Mouse (Mus musculus): Measurements from ENCODE around the gene Krt1. TPM values are rescaled to one million over a fixed set of nuclear protein-coding genes. Genes with fewer than 3 reads are reported as not detected.

The Krt1 gene
- polyA plus RNA-seq, 1 experiment from 2014 or later: 54.6 TPM

DNA sequence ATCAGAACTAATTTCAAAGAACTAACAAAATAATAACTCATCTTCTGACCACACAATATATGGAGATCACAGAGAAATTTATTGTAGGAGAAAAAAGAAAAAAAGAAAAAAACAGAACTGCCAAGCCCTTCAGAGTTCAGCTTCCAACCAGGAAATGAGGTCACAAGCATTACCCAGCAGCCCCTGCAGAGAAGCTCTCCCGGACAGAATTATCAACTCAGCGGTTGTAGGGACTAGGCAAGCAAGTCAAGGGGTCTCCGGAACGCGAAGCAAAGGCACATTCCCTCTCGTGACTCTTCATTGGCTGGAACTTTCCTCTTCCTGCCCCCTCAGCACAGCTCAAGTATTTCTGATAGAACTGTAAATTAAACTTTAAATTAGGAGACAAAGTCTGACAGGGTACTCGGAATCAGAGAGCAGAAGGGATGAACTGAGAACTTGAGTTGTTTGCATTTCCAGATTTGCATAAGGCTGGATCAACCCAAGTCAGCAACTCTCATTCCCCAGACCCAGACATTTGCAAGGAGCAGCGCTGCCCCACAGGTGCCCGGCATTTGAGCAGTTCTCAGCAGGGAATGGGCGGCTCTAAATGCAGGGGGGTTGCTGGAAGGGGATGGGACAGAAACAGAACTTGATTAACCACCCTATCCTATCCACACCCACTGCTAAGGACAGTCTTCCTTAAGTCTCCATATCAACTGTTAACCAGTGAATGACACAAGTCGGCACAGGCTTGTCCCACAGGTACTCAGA is 8.3 kb upstream of the Krt1 start:
- peak overlapping the region; percentile 84 for H3K4me2 ChIP-seq
- 7% methylated on average over 11 of the region's 11 CpGs for WGBS
- no peak overlapping the region for H3K27ac ChIP-seq
- H3K4me1 ChIP-seq: peaks cover 33% of the 10 kb centered on the region
- H3K4me3 ChIP-seq: peak overlapping the region; percentile 48
- H3K27me3 ChIP-seq: peaks cover 83% of the 10 kb centered on the region
- ATAC-seq (ENCODE audit: insufficient number of reproducible peaks, insufficient read depth, low FRiP score, low TSS enrichment, low read depth): no peak
- H3K9me3 ChIP-seq: no peaks in the 10 kb centered on the region
- no peaks in the 10 kb centered on the region for H3K36me3 ChIP-seq
- H3K9ac ChIP-seq: peak overlapping the region; percentile 66; the same call in 1 of the 2 replicates

DNA sequence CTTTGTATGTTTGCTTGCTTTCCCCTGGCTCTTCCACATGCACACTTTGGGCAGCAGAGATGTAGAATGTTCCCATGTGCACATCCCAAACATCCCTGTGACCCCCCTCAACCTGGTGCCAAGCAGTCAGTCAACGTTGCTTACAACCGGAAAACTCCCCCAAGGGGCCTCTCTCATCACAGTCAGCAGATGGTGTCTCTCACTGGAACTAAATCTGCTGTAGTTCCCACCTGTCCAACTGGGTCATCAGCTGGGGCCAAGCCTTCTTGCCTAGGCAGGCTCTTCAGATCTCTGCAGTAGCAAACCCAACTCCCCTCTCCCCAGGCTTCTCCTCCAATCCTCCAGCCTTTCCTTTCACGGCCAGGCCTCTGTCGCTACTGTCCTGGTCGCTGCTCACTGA is 6.1 kb upstream of the Krt1 start:
- Histone ChIP-seq H3K4me3 (no peak overlapping the region), H3K9me3 (no peaks in the 10 kb centered on the region), H3K27ac (no peak overlapping the region), H3K4me1 (peaks cover 41% of the 10 kb centered on the region), H3K9ac (no peak overlapping the region), H3K27me3 (peaks cover 77% of the 10 kb centered on the region), H3K4me2 (no peak overlapping the region), H3K36me3 (no peaks in the 10 kb centered on the region)
- no peak for ATAC-seq (ENCODE audit: insufficient number of reproducible peaks, insufficient read depth, low FRiP score, low TSS enrichment, low read depth)
- WGBS: 63% methylated on average over 5 of the region's 5 CpGs

DNA sequence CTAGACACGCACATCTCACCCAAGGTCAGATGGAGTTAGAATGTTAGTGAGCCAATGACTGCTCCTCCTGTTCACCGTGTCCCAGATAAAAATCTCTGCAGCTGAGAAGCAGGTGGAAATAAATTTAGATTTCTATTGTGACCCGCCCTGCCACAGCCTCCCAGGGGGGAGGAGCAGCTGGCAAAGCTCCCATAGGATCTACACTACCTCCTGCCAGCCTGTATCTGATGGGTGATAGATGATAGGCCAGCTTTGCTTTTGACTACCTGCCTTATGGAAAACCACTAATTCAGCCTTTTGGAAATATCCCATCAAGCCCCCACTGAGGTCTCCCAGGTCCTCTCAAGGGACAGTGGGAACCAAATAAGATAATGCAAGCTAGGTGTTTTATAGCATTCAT is 5.1 kb upstream of the Krt1 start:
- Histone ChIP-seq H3K36me3 (no peaks in the 10 kb centered on the region), H3K4me3 (no peak overlapping the region), H3K4me2 (no peak overlapping the region), H3K9me3 (no peaks in the 10 kb centered on the region), H3K27me3 (peaks cover 67% of the 10 kb centered on the region), H3K9ac (no peak overlapping the region), H3K27ac (no peak overlapping the region; the same call in 1 of the 2 replicates), H3K4me1 (peaks cover 41% of the 10 kb centered on the region)
- 67% methylated on average over 3 of the region's 3 CpGs for WGBS
- no peak for ATAC-seq (ENCODE audit: insufficient number of reproducible peaks, insufficient read depth, low FRiP score, low TSS enrichment, low read depth)

DNA sequence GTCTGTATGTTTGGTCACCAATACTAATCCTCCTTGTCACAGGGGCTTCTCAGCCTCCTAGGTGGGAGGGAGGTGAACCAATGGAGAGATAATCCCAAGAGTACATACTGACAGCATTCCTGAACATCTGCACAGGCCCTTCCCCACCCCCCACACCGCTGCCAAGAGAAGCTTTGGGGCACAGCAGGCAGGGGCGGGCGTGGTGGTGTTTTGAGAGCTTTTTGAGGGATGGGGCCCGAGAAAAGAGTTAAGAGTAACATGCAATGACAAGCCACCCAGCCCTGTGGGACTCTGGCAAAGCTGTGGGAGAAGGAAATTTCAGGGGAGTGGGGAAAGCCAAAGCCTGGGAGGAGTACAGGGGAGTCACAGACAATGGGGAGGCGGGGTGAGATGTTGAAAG is 3.7 kb upstream of the Krt1 start:
- no peak for ATAC-seq (ENCODE audit: insufficient number of reproducible peaks, insufficient read depth, low FRiP score, low TSS enrichment, low read depth)

DNA sequence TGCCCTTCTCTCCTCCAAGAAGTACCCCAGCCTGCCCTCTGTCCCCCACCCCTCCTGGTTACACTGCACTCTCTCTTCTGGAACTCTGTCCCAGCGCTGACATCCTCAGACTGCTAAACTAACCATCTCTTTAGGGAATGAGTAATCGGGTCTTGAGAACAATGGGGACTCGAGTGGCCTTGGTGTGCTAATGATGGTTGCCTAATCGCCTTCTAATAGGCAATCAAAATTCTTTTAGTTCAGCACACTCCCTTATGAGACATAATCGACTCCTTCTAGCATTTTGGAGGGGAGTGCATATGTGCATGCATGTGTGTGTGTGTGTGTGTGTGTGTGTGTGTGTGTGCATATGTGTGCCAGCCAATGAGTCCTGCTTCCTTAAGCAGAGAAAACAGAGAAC is 2.0 kb upstream of the Krt1 start:
- peaks cover 43% of the 10 kb centered on the region for H3K27me3 ChIP-seq

More for the DNA sequence above, 3.7 kb upstream of the Krt1 start:
- Histone ChIP-seq H3K4me2 (no peak overlapping the region), H3K4me1 (peaks cover 32% of the 10 kb centered on the region), H3K27ac (peak overlapping the region; percentile 60; the same call in 1 of the 2 replicates), H3K4me3 (no peak overlapping the region), H3K36me3 (no peaks in the 10 kb centered on the region), H3K27me3 (peaks cover 56% of the 10 kb centered on the region), H3K9me3 (no peaks in the 10 kb centered on the region), H3K9ac (0 out of 2 replicates have a peak overlapping the region, but pooled peaks have one; percentile 27)
- 12% methylated on average over 5 of the region's 5 CpGs for WGBS

DNA sequence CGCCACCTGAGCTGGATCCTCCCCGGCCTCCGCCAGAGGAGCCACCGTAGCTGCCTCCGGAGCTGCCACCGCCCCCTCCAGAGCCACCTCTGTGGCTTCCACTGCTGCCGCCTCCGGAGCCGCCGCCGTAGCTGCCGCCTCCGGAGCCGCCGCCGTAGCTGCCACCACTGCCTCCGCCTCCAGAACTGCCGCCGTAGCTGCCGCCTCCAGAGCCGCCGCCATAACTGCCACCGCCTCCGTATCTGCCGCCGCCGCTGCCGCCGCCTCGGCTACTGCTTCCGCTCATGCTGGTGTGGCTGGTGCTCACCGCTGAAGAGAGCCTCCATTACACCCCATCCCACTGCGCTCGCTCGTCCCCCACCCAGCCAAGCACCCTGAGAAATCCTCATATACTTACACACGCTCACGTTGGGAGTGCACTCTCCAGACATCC is 4.6 kb downstream of the Krt1 start:
- ATAC-seq (ENCODE audit: insufficient number of reproducible peaks, insufficient read depth, low FRiP score, low TSS enrichment, low read depth): no peak
- Histone ChIP-seq H3K27ac (peak overlapping the region; percentile 11; the same call in 1 of the 2 replicates), H3K27me3 (peaks cover 41% of the 10 kb centered on the region)

More for the DNA sequence above, 2.0 kb upstream of the Krt1 start:
- WGBS: 34% methylated on average over 5 of the region's 5 CpGs
- Histone ChIP-seq H3K36me3 (no peaks in the 10 kb centered on the region), H3K9me3 (no peaks in the 10 kb centered on the region), H3K9ac (no peak overlapping the region), H3K4me3 (no peak overlapping the region), H3K4me1 (peaks cover 25% of the 10 kb centered on the region), H3K4me2 (no peak overlapping the region), H3K27ac (no peak overlapping the region)
- no peak for ATAC-seq (ENCODE audit: insufficient number of reproducible peaks, insufficient read depth, low FRiP score, low TSS enrichment, low read depth)

DNA sequence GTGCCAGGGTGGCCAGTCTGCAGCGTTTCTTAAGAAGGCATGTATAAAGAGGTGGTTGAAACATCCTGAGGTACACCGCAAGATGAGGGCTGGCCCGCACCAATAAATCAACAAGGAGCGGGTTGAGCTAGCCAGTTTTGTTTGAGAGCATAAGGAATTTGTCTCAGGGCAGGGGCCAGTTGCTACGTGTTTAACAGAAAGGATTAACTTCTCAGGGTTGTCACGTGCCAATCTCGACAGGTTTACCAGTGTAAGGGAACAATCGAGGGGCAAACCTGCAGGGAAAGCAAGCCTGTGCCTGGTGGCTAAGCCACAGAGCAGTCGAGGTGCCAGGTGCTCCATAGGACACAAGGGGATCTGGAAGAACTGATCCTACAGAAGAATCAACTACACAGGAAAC is 7.4 kb downstream of the Krt1 start:
- 54% methylated on average over 9 of the region's 9 CpGs for WGBS
- Histone ChIP-seq H3K27me3 (peaks cover 37% of the 10 kb centered on the region), H3K9ac (no peak overlapping the region), H3K4me2 (no peak overlapping the region), H3K9me3 (no peaks in the 10 kb centered on the region), H3K27ac (no peak overlapping the region), H3K36me3 (no peaks in the 10 kb centered on the region), H3K4me3 (no peak overlapping the region), H3K4me1 (peaks cover 7% of the 10 kb centered on the region; the same call in 1 of the 2 replicates)
- ATAC-seq (ENCODE audit: insufficient number of reproducible peaks, insufficient read depth, low FRiP score, low TSS enrichment, low read depth): no peak; the same call in 1 of the 2 replicates

More for the DNA sequence above, 4.6 kb downstream of the Krt1 start:
- no peaks in the 10 kb centered on the region for H3K36me3 ChIP-seq
- H3K9me3 ChIP-seq: no peaks in the 10 kb centered on the region
- H3K4me3 ChIP-seq: peak overlapping the region; percentile 57
- peak overlapping the region; percentile 86 for H3K4me2 ChIP-seq
- peak overlapping the region; percentile 79 for H3K9ac ChIP-seq
- peaks cover 7% of the 10 kb centered on the region; the same call in 1 of the 2 replicates for H3K4me1 ChIP-seq
- under 1% methylated on average over 30 of the region's 37 CpGs for WGBS

DNA sequence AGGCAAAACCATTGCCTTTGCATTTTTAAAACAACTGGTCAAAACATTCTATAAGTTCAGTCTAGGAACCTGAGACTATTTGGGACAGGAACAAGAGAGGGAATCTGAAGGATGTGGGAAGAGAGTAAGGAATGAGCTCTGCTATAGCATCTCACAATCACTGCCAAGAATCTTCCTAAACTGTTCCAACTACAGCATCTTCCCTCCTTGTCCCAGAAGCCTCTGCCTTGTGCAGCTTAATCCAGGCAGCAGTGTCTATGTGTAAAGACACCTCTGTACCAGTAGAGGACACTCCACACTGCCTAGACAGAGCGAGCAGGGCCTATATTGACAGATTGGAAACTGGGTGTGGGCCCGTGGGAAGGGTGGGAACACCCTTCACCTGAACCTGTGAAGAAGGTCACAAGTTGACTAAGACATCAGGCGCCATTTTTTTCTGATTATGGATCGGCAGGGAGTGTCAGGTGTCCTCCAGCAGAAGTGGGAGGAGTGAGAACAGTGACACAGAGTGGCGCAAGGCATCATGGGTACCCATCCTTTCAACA is 15.7 kb downstream of the Krt1 start:
- H3K9ac ChIP-seq: no peak overlapping the region
- no peak overlapping the region for H3K4me2 ChIP-seq
- H3K36me3 ChIP-seq: no peaks in the 10 kb centered on the region
- H3K9me3 ChIP-seq: no peaks in the 10 kb centered on the region
- no peak overlapping the region for H3K4me3 ChIP-seq
- ATAC-seq (ENCODE audit: insufficient number of reproducible peaks, insufficient read depth, low FRiP score, low TSS enrichment, low read depth): no peak
- H3K27ac ChIP-seq: no peak overlapping the region
- WGBS: 69% methylated on average over 5 of the region's 5 CpGs
- H3K27me3 ChIP-seq: no peaks in the 10 kb centered on the region
- no peaks in the 10 kb centered on the region for H3K4me1 ChIP-seq

DNA sequence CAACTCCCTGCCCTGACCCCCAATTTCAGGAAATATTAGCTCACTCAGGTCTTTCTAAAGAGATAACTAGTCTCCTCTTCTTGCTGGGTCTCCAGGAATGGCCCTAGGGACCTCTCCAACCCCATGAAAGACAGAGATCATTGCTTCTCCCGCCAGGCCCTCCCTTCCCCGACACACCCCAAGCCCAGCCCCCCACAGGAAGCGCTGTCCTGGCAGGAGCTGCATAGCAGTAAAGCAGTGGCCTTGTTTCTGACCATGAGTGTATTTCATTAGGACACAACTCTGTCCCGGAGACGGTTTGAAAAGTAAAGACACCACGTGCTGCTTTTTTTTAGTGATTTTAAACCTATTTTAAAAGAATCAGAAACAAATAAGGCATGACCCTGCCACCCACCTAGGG is 17.5 kb downstream of the Krt1 start:
- Histone ChIP-seq H3K27ac (no peak overlapping the region), H3K4me3 (no peak overlapping the region), H3K4me1 (no peaks in the 10 kb centered on the region), H3K27me3 (no peaks in the 10 kb centered on the region), H3K4me2 (no peak overlapping the region), H3K9me3 (no peaks in the 10 kb centered on the region), H3K36me3 (no peaks in the 10 kb centered on the region), H3K9ac (no peak overlapping the region)
- no peak for ATAC-seq (ENCODE audit: insufficient number of reproducible peaks, insufficient read depth, low FRiP score, low TSS enrichment, low read depth)
- 27% methylated on average over 6 of the region's 6 CpGs for WGBS

DNA sequence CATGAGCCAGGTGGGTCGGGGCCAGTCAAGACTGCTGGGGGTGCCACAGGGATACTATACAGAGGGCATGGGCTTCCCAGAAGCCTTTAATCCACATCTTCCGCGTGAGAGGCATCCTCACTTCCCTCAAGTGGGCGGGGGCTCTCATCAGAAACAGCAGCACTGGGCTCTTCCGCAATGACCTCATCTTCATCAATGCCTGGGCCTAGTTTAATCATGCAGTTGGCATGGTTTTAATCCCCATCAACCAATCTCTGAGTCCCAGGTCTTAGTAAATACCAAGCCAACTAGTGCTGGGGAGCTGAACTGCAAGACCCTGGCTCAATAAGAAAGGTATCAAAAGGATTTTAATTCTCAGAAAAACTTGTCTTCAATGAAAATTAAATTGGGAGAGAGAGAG is 21.2 kb downstream of the Krt1 start:
- H3K9me3 ChIP-seq: no peaks in the 10 kb centered on the region
- H3K27me3 ChIP-seq: no peaks in the 10 kb centered on the region
- H3K4me1 ChIP-seq: no peaks in the 10 kb centered on the region
- H3K4me2 ChIP-seq: no peak overlapping the region
- WGBS: 58% methylated on average over 5 of the region's 5 CpGs
- H3K9ac ChIP-seq: no peak overlapping the region
- no peaks in the 10 kb centered on the region for H3K36me3 ChIP-seq
- no peak for ATAC-seq (ENCODE audit: insufficient number of reproducible peaks, insufficient read depth, low FRiP score, low TSS enrichment, low read depth)
- H3K27ac ChIP-seq: no peak overlapping the region
- H3K4me3 ChIP-seq: no peak overlapping the region

DNA sequence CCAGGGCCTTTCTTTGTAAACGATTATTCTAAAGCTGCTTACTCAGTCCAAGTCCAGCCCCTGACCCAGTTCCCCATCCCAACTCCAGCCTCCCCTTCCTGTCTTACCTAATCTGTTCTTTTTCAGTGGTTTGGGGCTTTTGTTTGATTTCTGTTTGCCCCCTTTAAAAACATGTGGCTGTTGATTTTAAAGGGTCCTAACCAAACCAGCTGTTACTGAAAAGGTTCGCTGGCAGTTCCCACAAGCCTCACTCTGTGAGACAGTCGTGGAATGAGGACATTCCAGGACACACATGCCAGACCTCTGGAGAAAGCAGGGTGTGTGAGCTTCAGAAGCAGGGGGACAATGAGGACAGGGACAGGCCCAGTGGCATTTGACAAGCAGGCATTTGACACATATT is 28.8 kb downstream of the Krt1 start:
- no peak overlapping the region for H3K4me2 ChIP-seq
- WGBS: 30% methylated on average over 3 of the region's 3 CpGs
- no peaks in the 10 kb centered on the region for H3K4me1 ChIP-seq
- H3K9me3 ChIP-seq: no peaks in the 10 kb centered on the region
- H3K4me3 ChIP-seq: no peak overlapping the region
- H3K27ac ChIP-seq: no peak overlapping the region
- ATAC-seq (ENCODE audit: insufficient number of reproducible peaks, insufficient read depth, low FRiP score, low TSS enrichment, low read depth): no peak
- no peaks in the 10 kb centered on the region for H3K36me3 ChIP-seq
- H3K27me3 ChIP-seq: no peaks in the 10 kb centered on the region
- no peak overlapping the region for H3K9ac ChIP-seq

DNA sequence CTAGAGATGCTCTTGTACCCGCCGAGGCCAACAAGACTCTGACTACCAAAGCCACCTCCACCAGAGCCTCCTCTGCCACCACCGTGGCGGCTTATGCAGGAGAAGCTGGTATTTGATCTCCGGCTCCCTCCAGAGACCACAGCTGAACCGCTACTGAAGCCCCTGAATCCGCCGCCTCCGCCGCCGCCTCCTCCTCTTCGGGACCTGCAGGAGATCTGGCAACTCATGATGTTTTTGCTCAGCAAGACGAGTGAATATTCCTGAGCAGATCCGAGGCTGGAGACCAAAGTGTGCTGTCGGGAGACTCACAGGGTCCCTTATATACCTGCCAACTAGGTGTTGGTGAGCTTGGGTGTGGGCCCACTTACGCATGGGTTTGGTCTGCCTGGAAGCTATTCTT is 32.7 kb downstream of the Krt1 start, which contains the start of gene Krt2:
Gene Krt2 (minus strand): TSS at position 295 of the 400 bp plus-strand sequence.
- H3K4me3 ChIP-seq: no peak within 1 kb of the TSS

More for the DNA sequence above, 32.7 kb downstream of the Krt1 start, which contains the start of gene Krt2:
- Histone ChIP-seq H3K4me1 (no peaks in the 10 kb centered on the region), H3K9ac (no peak within 1 kb of the TSS), H3K27me3 (no peaks in the 10 kb centered on the region), H3K4me2 (no peak within 1 kb of the TSS), H3K9me3 (no peaks in the 10 kb centered on the region), H3K36me3 (no peaks in the 10 kb centered on the region), H3K27ac (no peak within 1 kb of the TSS)
- no peak for ATAC-seq (ENCODE audit: insufficient number of reproducible peaks, insufficient read depth, low FRiP score, low TSS enrichment, low read depth)
- 84% methylated on average over 16 of the region's 16 CpGs for WGBS

Measured in embryonic facial prominence, embryonic 13.5 days (tissue).